Mouse (Mus musculus) embryonic fibroblast, embryonic 13.5 days (primary cell): ENCODE data around the gene Lrrc27.

Source experiments
- CTCF ChIP-seq: IDR thresholded peaks from 2 replicates; pipeline ENCODE4 v1.5.1; 2011; ENCODE audit warnings: mild to moderate bottlenecking, control low read depth, low read length, moderate library complexity, borderline replicate concordance; ENCODE audit not compliant: insufficient read depth
- POLR2A ChIP-seq: IDR thresholded peaks from 2 replicates; pipeline ENCODE4 v1.6.1; 2011; ENCODE audit warnings: low read depth, mild to moderate bottlenecking, control low read depth, low read length, moderate library complexity

DNA sequence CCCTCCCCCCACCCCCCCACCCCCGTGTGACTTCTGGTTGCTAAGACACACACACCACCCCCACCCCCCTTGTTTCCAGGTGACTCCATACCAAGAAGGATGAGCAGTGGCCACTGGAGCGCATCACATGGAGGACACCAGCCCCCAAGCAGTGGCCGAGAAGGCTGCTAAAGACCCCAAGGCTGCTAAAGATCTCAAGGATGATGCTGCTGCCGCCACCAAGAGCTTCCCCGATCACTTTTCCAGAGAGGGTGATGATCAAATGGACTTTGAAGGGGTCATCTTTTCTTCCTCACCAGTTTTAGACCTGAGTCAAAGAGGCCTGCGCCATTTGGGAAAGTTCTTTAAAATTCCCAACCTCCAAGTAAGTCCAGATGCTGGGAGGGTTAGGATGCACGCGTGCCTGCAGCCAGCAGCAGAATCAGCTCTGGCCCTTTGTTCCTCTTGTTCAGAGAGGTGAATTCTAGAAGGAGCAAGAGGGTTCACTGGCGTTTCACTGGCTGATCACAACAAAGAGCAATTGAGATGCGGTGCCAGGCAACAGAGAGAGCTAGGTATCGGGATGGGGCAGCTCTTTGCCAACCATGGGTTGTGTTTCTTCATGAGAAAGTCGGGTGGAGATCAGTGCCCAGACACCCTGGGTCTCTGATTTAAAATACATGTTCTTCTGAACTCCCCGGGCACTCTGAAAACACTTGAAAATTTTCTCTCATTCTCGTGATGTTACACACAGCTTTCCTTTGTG, 2.0 kb downstream of the Lrrc27 start:
- no peak for TF ChIP-seq POLR2A
- no peak for TF ChIP-seq CTCF
